Mouse (Mus musculus) hindbrain, embryonic 16.5 days (tissue): Measurements from ENCODE around the gene Mtcl1. TPM values are rescaled to one million over a fixed set of nuclear protein-coding genes. Genes with fewer than 3 reads are reported as not detected.

Experiments used
- ATAC-seq: fragments of 200-750 bp; cut with Nextera tagmentation; 2 replicates; pipeline ENCODE4 v1.8.0; 2017; ENCODE audit warnings: moderate TSS enrichment, moderate library complexity
- H3K27ac ChIP-seq: fragments of 300-500 bp; sonication (generic); 2 replicates; pipeline ENCODE4 v1.5.1; 2014; ENCODE audit warnings: low read depth, mild to moderate bottlenecking, control low read depth, low read length, moderate library complexity
- H3K27me3 ChIP-seq: fragments of 300-500 bp; sonication (generic); replicated peaks from 2 replicates; pipeline ENCODE4 v1.6.1; 2014; ENCODE audit warnings: low read length; ENCODE audit not compliant: control insufficient read depth, insufficient read depth
- H3K36me3 ChIP-seq: fragments of 300-500 bp; sonication (generic); 2 replicates; pipeline ENCODE4 v1.6.1; 2014; ENCODE audit warnings: mild to moderate bottlenecking, low read length, moderate library complexity, mixed read lengths; ENCODE audit not compliant: control insufficient read depth, insufficient read depth
- H3K4me1 ChIP-seq: fragments of 300-500 bp; sonication (generic); 2 replicates; pipeline ENCODE4 v1.6.1; 2014; ENCODE audit warnings: low read depth, low read length; ENCODE audit not compliant: control insufficient read depth, insufficient read depth
- H3K4me2 ChIP-seq: fragments of 300-500 bp; sonication (generic); 2 replicates; pipeline ENCODE4 v1.6.1; 2014; ENCODE audit warnings: mild to moderate bottlenecking, low read length, control low read depth, moderate library complexity
- H3K4me3 ChIP-seq: fragments of 300-500 bp; sonication (generic); 2 replicates; pipeline ENCODE4 v1.5.1; 2014; ENCODE audit warnings: mild to moderate bottlenecking, low read length, control low read depth, moderate library complexity
- H3K9ac ChIP-seq: fragments of 300-500 bp; sonication (generic); 2 replicates; pipeline ENCODE4 v1.6.1; 2014; ENCODE audit warnings: low read depth, mild to moderate bottlenecking, control low read depth, low read length, moderate library complexity
- H3K9me3 ChIP-seq: fragments of 300-500 bp; sonication (generic); 2 replicates; pipeline ENCODE4 v1.6.1; 2014; ENCODE audit warnings: mild to moderate bottlenecking, low read length, moderate library complexity; ENCODE audit not compliant: control insufficient read depth
- WGBS: fragments of 180-500 bp; shearing (Covaris S2); extraction: QIAGEN DNeasy Blood & Tissue Kit; methylation state at CpG from one replicate; pipeline ENCODE4 v1.1.7; 2014; 5-methylcytosine and 5-hydroxymethylcytosine counted together
- polyA plus RNA-seq: library from polyadenylated mRNA; unstranded; fragments of >200 nt; fragmentation: Nextera tagmentation; extraction: Ambion mirVana; gene quantifications from 2 replicates; pipeline ENCODE4 v1.2.1, GENCODE M21; 2015

Gene Mtcl1
- polyA plus RNA-seq, 1 experiment from 2014 or later, result 28.0 TPM

DNA sequence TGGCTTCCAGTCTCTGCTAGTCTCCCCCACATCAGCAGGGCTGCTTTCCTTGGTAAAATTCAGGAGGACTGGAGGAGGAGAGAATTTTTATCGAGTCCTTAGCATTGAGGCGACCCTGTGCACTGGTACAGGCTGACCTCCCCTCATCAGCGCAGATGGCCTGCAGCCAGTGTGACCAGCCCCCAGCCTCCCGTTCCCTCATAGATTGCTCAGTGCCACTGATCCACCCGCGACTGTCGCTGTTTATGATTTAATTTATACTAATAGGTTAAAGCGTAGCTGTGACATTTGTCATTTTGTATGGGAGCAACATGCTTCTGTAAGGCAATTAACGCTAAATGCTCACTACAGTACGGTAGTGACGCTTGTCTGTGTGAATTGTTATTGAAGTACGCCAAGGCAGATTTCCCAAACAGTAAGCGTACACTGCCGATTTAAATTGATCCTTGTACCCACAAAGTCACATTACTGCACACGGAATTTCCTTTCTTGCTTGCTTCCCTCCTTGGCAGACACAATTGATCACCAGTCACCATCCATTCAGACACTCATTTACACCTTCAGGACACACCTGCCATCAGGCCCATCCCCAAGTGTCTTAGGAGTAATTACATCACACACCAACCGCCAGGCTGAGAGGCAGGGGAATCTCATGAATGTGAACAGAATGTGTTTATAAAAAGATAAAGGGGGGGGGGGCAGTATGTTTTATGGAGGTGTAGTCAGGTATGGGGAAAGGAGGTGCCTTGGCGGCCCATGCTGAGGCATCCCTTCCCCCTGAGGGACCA lies 31.1 kb upstream of the Mtcl1 start:
- WGBS, result 12% methylated on average over 17 of the region's 17 CpGs
- Histone ChIP-seq H3K4me2 (peak overlapping the region; percentile 52), H3K9me3 (no peaks in the 10 kb centered on the region), H3K9ac (no peak overlapping the region; the same call in none of the 2 replicates), H3K4me3 (no peak overlapping the region), H3K36me3 (no peaks in the 10 kb centered on the region), H3K27me3 (no peaks in the 10 kb centered on the region), H3K27ac (0 out of 2 replicates have a peak overlapping the region, but pooled peaks have one; percentile 21), H3K4me1 (peaks cover 20% of the 10 kb centered on the region)
- peak; percentile 44 for ATAC-seq

DNA sequence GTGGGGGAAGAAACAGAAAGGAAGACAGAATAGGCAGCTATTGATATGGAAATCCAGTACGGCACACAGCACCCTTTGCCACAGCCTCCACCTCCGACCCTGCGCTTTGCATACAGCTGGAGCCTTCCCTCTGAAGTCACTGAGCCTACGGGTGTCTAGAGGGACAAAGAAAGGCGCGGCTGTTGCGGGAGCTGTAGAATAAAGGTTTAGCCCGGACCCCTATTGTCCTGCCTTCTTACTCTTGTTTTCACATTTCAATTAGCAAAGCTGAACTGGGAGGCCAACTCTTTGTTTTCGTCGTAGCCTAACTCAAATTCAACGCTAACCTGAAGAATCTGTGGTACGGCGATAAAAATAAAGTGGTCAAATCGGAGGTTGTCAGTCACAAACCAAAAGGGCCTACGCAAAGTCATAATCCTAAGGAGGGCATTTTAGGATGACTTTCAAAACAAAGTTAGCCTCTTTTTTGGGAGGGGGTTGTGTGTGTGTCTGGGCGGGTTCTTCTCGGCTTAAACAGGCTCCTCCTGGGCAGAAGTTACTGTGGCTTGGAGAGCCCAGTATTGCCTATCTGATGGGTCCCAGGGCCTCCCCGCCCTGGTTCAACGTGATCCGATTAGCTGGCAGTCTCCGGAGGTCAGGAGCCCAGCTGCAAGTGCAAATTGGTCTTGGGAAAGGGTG lies 30.4 kb upstream of the Mtcl1 start:
- Histone ChIP-seq H3K27me3 (no peaks in the 10 kb centered on the region), H3K4me2 (peak overlapping the region; percentile 52), H3K36me3 (no peaks in the 10 kb centered on the region), H3K4me1 (peaks cover 20% of the 10 kb centered on the region), H3K9ac (peak overlapping the region; percentile 47), H3K9me3 (no peaks in the 10 kb centered on the region), H3K4me3 (peak overlapping the region; percentile 21), H3K27ac (peak overlapping the region; percentile 60)
- WGBS, result 6% methylated on average over 21 of the region's 21 CpGs
- ATAC-seq, result peak; percentile 56

- peak overlapping the region; percentile 47 for H3K9ac ChIP-seq
- 5% methylated on average over 13 of the region's 13 CpGs for WGBS
- H3K4me3 ChIP-seq, result peak overlapping the region; percentile 21
- H3K4me2 ChIP-seq, result peak overlapping the region; percentile 52
- H3K27me3 ChIP-seq, result no peaks in the 10 kb centered on the region
- H3K36me3 ChIP-seq, result no peaks in the 10 kb centered on the region
- H3K4me1 ChIP-seq, result peaks cover 20% of the 10 kb centered on the region
- ATAC-seq, result peak; percentile 95
- peak overlapping the region; percentile 60 for H3K27ac ChIP-seq
- H3K9me3 ChIP-seq, result no peaks in the 10 kb centered on the region
Measured at GRCm38 (mm10) chr17:66479311-66479710, 29.8 kb upstream of the Mtcl1 start.

GRCm38 (mm10) chr17:66473205-66473604 lies 23.7 kb upstream of the Mtcl1 start:
- Histone ChIP-seq H3K27me3 (no peaks in the 10 kb centered on the region), H3K9me3 (no peaks in the 10 kb centered on the region), H3K4me1 (no peaks in the 10 kb centered on the region; the same call in 1 of the 2 replicates), H3K9ac (no peak overlapping the region), H3K27ac (no peak overlapping the region), H3K36me3 (no peaks in the 10 kb centered on the region), H3K4me3 (no peak overlapping the region), H3K4me2 (no peak overlapping the region)
- ATAC-seq, result no peak
- 89% methylated on average over 1 of the region's 1 CpGs for WGBS

GRCm38 (mm10) chr17:66471775-66472174 lies 22.2 kb upstream of the Mtcl1 start:
- H3K36me3 ChIP-seq, result no peaks in the 10 kb centered on the region
- WGBS, result 82% methylated on average over 5 of the region's 5 CpGs
- no peak overlapping the region for H3K4me3 ChIP-seq
- ATAC-seq, result no peak
- H3K9me3 ChIP-seq, result no peaks in the 10 kb centered on the region
- H3K9ac ChIP-seq, result no peak overlapping the region
- H3K4me1 ChIP-seq, result no peaks in the 10 kb centered on the region; the same call in 1 of the 2 replicates
- no peaks in the 10 kb centered on the region for H3K27me3 ChIP-seq
- no peak overlapping the region for H3K27ac ChIP-seq
- no peak overlapping the region for H3K4me2 ChIP-seq

GRCm38 (mm10) chr17:66471252-66471651 lies 21.7 kb upstream of the Mtcl1 start:
- no peak overlapping the region for H3K9ac ChIP-seq
- no peak overlapping the region for H3K27ac ChIP-seq
- H3K9me3 ChIP-seq, result no peaks in the 10 kb centered on the region
- H3K27me3 ChIP-seq, result no peaks in the 10 kb centered on the region
- H3K36me3 ChIP-seq, result no peaks in the 10 kb centered on the region
- no peak overlapping the region for H3K4me3 ChIP-seq
- no peak for ATAC-seq
- 86% methylated on average over 4 of the region's 4 CpGs for WGBS
- H3K4me1 ChIP-seq, result no peaks in the 10 kb centered on the region; the same call in 1 of the 2 replicates
- H3K4me2 ChIP-seq, result no peak overlapping the region

GRCm38 (mm10) chr17:66470020-66470419 lies 20.5 kb upstream of the Mtcl1 start:
- H3K9ac ChIP-seq, result no peak overlapping the region
- ATAC-seq, result no peak
- 38% methylated on average over 8 of the region's 8 CpGs for WGBS
- H3K4me1 ChIP-seq, result no peaks in the 10 kb centered on the region; the same call in 1 of the 2 replicates
- H3K4me3 ChIP-seq, result no peak overlapping the region
- no peaks in the 10 kb centered on the region for H3K36me3 ChIP-seq
- H3K27ac ChIP-seq, result no peak overlapping the region
- no peak overlapping the region for H3K4me2 ChIP-seq
- H3K27me3 ChIP-seq, result no peaks in the 10 kb centered on the region
- no peaks in the 10 kb centered on the region for H3K9me3 ChIP-seq

DNA sequence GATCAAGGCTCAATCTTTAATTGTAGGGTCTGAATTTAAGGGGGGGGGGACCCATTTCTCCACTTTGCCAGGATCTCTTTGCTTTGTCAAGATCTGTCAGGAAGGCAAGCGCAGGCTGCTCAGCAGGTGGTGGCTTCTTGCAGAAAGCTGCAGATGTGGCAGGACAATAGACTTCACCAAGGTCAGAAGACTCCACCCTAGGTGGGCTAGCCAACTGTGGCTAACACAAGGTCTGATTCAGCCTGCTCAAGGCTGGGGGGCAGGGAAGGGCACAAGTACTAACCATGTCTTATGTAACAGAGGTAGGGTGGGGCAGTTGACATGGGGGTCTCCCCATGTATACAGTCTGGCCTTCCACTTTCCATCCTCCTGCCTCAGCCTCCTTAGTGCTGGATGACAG lies 7.7 kb upstream of the Mtcl1 start:
- Histone ChIP-seq H3K27ac (no peak overlapping the region), H3K36me3 (no peaks in the 10 kb centered on the region), H3K9ac (no peak overlapping the region), H3K4me1 (no peaks in the 10 kb centered on the region), H3K27me3 (no peaks in the 10 kb centered on the region), H3K4me3 (no peak overlapping the region), H3K4me2 (no peak overlapping the region), H3K9me3 (no peaks in the 10 kb centered on the region)
- WGBS, result 73% methylated on average over 1 of the region's 1 CpGs
- no peak for ATAC-seq

- Histone ChIP-seq H3K9me3 (no peaks in the 10 kb centered on the region), H3K4me3 (no peak overlapping the region), H3K9ac (no peak overlapping the region), H3K27me3 (no peaks in the 10 kb centered on the region), H3K4me2 (peak overlapping the region; percentile 92), H3K4me1 (peaks cover 28% of the 10 kb centered on the region), H3K36me3 (no peaks in the 10 kb centered on the region), H3K27ac (no peak overlapping the region)
- no peak for ATAC-seq
- WGBS, result 0% methylated on average over 11 of the region's 11 CpGs
Measured at GRCm38 (mm10) chr17:66451143-66451542, 1.6 kb upstream of the Mtcl1 start.
